Mouse (Mus musculus): ENCODE data around the gene Tm7sf3. TPM values are rescaled to one million over a fixed set of nuclear protein-coding genes. Genes with fewer than 3 reads are reported as not detected.
A peak's percentile ranks its signal among the peaks of the same experiment; 100 is the strongest.

Gene Tm7sf3
- total RNA-seq, 2 experiments from 2014 or later: 42.1 to 43.4 TPM

DNA sequence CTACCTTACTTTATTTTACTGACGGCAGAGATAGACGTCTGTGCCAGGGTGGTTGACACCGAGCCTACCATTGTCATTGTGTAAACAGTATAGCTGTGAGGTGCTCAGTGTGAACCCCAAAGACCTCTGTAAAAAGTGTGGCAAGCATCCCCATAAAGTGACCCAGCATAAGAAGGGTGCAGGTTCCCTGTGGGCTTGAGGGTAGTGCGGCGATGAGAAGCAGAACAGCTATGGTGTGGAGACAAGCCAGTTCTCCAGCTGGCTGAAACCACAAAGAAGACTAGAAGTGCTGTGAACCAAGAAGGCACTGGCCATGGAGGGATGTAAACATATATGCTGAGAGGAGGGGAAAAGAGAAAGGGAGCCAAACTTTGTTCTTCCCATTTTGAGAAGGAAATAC lies 19.0 kb upstream of the Tm7sf3 start:
- no peak for DNase-seq (ENCODE audit: low spot score in 2 of 2)

DNA sequence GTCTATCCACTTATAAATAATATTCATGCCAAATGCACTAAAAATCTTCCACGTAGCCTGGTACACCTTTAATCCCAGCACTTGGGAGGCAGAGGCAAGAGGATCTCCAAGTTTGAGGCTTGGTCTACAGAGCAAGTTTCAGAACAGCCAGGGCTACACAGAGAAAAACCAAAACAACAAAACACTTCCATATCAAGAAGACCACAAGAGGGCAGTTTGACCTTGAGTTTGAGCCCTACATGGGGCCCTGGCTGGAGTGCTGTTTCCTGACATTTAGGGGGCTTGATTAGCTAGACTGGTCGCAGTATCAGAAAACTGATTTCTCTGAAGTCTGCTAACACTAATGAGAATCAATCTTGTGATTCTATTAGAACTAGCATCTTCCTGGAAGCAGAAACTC lies 18.0 kb upstream of the Tm7sf3 start:
- DNase-seq (ENCODE audit: low spot score in 2 of 2): peak in 1 of 2 experiments; percentile 22

GRCm38 (mm10) chr6:146653197-146653596 lies 10.6 kb upstream of the Tm7sf3 start:
- no peak for DNase-seq (ENCODE audit: low spot score in 2 of 2)

DNA sequence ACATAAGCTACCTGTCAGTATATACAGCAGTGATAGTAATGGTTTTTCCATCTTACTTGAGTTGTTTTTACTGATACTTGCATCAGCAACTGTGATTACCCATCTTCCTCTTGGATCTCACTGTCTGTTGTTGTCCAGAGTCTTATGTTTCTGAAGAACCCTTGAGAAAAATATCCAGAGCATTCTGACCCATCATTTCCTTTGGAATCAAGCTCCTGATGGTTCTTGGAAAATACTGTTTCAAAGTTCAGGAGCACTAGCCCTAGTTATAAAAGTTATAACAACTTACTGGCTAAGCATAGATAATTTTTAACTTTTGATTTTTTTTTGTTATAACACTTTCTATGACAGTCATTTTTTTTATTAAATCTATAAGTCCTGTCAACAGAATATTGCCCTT lies 8.8 kb upstream of the Tm7sf3 start:
- DNase-seq (ENCODE audit: low spot score in 2 of 2): no peak

GRCm38 (mm10) chr6:146650013-146650412 lies 7.4 kb upstream of the Tm7sf3 start:
- no peak for DNase-seq (ENCODE audit: low spot score in 2 of 2)

DNA sequence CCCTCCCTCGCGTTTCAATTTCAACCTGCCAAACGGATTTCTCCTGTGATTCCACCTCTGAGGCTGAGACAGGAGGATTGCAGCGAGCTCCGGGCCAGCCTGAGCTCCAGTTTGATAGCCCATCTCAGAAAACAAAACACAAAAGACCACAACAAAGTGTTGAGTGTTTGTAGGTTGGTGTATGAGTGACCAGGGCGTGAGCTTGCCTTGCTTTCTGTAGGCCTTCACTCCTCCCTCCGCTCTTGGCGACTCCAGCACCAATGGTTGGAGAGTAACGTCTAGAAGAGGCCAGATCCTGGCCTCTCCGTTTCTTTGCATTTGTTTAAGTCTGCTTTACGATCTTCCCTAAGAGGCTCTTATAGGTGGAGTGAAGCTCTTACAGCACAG lies 553 bp upstream of the Tm7sf3 start:
- no peak for DNase-seq (ENCODE audit: low spot score in 2 of 2)

GRCm38 (mm10) chr6:146641621-146642210 lies 908 bp downstream of the Tm7sf3 start:
- DNase-seq (ENCODE audit: low spot score in 2 of 2): no peak

DNA sequence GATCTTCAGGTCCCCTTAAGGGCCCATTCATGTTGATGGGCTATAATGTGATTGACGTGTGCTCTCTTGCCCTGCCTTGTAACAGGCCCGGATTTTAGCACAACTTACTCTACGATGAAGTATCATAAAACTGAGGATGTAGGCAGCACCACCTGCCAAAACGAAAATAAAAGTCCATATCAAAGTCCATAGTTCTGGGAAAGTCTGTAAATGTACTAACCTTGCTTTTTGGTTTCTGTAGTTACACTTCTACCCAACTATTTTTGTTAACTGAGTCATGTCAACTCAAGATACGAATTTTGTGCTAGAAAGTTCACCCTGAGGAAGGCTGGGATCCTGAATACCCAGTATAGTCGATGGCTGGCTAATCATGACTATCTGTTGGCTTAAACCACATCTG lies 1.6 kb downstream of the Tm7sf3 start:
- no peak for DNase-seq (ENCODE audit: low spot score in 2 of 2)

- no peak for DNase-seq (ENCODE audit: low spot score in 2 of 2)
Measured at GRCm38 (mm10) chr6:146640068-146640965, 2.3 kb downstream of the Tm7sf3 start.

- no peak for DNase-seq (ENCODE audit: low spot score in 2 of 2)
Measured at GRCm38 (mm10) chr6:146636482-146636881, 6.1 kb downstream of the Tm7sf3 start.

GRCm38 (mm10) chr6:146634759-146635606 lies 7.6 kb downstream of the Tm7sf3 start:
- DNase-seq (ENCODE audit: low spot score in 2 of 2): no peak

DNA sequence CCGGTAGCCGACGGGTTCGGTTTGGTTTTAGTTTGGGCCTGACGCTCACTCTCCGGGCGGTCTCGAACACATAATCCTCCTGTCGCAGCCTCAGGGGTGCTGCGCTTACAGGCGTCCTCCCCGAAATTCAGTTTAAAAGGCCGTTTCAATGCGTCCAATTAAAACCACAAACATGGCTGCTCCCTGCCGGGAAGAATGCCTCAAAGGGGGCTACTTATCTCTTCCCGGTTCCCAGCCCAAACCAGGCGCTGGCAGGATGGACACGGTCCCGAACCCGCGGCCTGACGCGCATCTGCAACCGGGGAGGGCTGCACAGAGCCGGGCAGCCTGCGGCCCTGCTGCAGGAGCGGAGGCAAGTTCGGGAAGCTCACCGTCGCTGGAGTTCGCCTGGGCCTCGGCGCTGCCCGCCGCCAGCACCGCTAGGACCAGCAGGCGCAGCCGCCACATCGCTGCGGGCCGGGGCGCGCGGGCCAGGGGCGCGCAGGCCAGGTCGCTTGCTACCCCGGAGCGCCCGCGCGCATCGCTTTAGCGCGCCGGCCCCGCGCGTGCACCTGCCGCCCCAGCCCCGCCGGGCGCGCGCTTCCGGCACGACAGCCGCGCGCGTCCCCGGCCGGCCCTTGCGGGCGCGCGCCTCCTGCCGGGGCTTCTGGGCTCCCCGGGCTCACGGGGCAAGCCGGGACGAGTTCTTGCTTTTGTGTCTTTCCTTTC lies 8.5 kb downstream of the Tm7sf3 start:
- DNase-seq (ENCODE audit: low spot score in 2 of 2): peak; percentile 62 to 77

GRCm38 (mm10) chr6:146633629-146634014 lies 9.0 kb downstream of the Tm7sf3 start:
- peak; percentile 41 to 59 for DNase-seq (ENCODE audit: low spot score in 2 of 2)

GRCm38 (mm10) chr6:146633097-146633496 lies 9.5 kb downstream of the Tm7sf3 start:
- DNase-seq (ENCODE audit: low spot score in 2 of 2): no peak

GRCm38 (mm10) chr6:146632403-146632802 lies 10.2 kb downstream of the Tm7sf3 start:
- DNase-seq (ENCODE audit: low spot score in 2 of 2): no peak

- no peak for DNase-seq (ENCODE audit: low spot score in 2 of 2)
Measured at GRCm38 (mm10) chr6:146631847-146632246, 10.8 kb downstream of the Tm7sf3 start.

DNA sequence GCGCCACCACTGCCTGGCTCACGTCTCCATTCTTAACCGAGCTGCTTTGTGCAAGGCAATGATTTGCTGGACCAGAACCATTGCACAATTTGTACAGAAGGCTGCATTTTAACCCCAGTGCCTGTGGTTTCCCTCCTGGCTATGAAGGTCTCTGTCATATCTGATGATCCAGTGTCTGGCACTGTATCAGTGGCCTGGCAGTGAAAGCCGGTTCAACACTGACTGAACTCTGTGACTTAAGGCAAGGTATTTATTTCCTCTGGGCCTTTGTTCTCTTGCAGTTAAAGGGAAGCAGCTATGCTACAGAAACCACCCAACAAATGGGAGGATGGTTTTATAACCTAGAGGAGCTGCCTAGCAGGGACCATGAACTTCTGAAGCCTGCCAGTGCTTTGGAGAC lies 11.7 kb downstream of the Tm7sf3 start:
- DNase-seq (ENCODE audit: low spot score in 2 of 2): no peak

DNA sequence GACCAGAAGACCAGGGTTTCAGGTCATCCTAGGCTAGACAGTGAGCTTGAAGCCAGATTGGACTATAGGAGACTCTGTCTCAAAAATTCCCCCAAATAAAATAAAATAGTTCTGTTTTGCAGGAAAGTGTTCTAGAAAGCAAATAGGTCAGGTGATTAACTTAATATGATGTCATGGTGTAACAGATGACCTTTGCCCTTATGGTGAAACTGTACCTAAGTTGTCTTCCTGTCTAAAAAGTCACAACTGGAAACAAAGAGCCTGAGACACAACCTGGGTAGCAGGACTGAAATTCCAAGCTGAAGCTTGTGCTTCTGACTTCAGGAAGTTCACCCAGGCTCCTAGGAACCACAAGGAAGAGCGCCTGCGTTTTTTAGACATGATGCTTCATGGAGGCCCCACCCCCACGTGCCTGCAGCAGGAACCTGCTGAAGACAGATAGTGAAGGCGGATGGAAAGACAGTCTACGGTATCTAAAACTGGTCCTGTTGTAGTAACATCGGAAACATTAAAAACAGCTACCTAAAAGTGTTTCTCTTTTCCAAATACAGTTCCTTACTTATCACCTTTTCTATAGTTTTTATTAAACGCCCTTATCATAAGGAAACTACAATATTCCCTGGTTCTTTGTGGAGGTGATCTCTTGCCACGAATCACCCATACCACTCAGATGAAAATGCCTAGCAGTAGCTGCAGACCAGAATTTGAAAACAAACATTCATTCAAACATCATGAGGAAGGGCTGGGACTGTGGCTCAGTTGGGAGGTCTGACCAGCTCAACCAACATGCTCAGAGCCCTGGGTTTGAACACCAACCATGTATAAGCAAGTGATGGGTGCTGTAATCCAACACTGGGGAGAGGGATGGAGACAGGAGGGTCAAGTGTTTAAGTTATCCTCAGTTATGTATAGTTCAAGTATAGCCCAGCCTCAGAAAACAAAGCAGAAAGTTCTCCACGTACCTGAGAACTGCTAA lies 12.6 kb downstream of the Tm7sf3 start:
- no peak for DNase-seq (ENCODE audit: low spot score in 2 of 2)

- DNase-seq (ENCODE audit: low spot score in 2 of 2): no peak
Measured at GRCm38 (mm10) chr6:146628123-146628522, 14.5 kb downstream of the Tm7sf3 start.

DNA sequence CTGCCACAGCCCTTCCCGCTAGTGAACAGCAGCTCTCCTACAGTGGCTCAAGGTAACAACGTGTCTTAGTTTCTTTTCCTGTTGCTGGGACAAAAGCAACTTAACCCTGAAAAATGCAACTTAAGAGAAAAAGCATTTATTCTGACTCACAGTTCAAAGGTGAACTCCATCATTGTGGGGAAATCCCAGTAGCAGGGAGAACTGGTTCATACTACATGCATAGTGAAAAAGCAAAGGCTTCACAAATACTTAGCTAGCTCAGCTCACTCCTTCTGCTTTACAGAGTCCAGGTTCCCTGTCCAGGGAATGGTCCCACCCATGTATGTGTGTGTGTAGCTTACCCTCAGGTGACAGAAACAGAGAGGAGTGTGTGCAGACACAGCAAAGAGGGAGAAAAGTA lies 26.0 kb downstream of the Tm7sf3 start:
- DNase-seq (ENCODE audit: low spot score in 2 of 2): no peak
